Mouse (Mus musculus) heart, embryonic 16.5 days (tissue): ENCODE measurements around the gene Tnnt2. TPM values are rescaled to one million over a fixed set of nuclear protein-coding genes. Genes with fewer than 3 reads are reported as not detected.

Experiments used
- ATAC-seq: fragments of 200-750 bp; cut with Nextera tagmentation; replicated peaks from 2 replicates; pipeline ENCODE4 v1.8.0; 2017; ENCODE audit warnings: moderate number of reproducible peaks; ENCODE audit not compliant: insufficient read depth, low FRiP score; ENCODE audit errors: extremely low read depth
- H3K27ac ChIP-seq: fragments of 300-500 bp; sonication (generic); 2 replicates; pipeline ENCODE4 v1.5.1; 2014; ENCODE audit warnings: mild to moderate bottlenecking, low read length, control low read depth, moderate library complexity
- H3K27me3 ChIP-seq: fragments of 300-500 bp; sonication (generic); 2 replicates; pipeline ENCODE4 v1.6.1; 2014; ENCODE audit warnings: low read length, mixed read lengths; ENCODE audit not compliant: control insufficient read depth, insufficient read depth
- H3K36me3 ChIP-seq: fragments of 300-500 bp; sonication (generic); 2 replicates; pipeline ENCODE4 v1.6.1; 2014; ENCODE audit not compliant: control insufficient read depth, insufficient read depth
- H3K4me1 ChIP-seq: fragments of 300-500 bp; sonication (generic); 2 replicates; pipeline ENCODE4 v1.6.1; 2014; ENCODE audit warnings: low read length, mixed read lengths; ENCODE audit not compliant: control insufficient read depth, insufficient read depth
- H3K4me2 ChIP-seq: fragments of 300-500 bp; sonication (generic); 2 replicates; pipeline ENCODE4 v1.6.1; 2014; ENCODE audit warnings: low read depth, mild to moderate bottlenecking, control low read depth, low read length
- H3K4me3 ChIP-seq: fragments of 300-500 bp; sonication (generic); 2 replicates; pipeline ENCODE4 v1.5.1; 2014; ENCODE audit warnings: mild to moderate bottlenecking, control low read depth, low read length
- H3K9ac ChIP-seq: fragments of 300-500 bp; sonication (generic); 2 replicates; pipeline ENCODE4 v1.6.1; 2014; ENCODE audit warnings: low read length, control low read depth
- H3K9me3 ChIP-seq: fragments of 300-500 bp; sonication (generic); replicated peaks from 2 replicates; pipeline ENCODE4 v1.6.1; 2016; ENCODE audit warnings: low read length; ENCODE audit not compliant: control insufficient read depth
- WGBS: fragments of 180-500 bp; shearing (Covaris S2); extraction: QIAGEN DNeasy Blood & Tissue Kit; methylation state at CpG from one replicate; pipeline ENCODE4 v1.1.7; 2014; 5-methylcytosine and 5-hydroxymethylcytosine counted together
- polyA plus RNA-seq: library from polyadenylated mRNA; unstranded; fragments of >200 nt; fragmentation: Nextera tagmentation; extraction: Ambion mirVana; gene quantifications from 2 replicates; pipeline ENCODE4 v1.2.1, GENCODE M21; 2015

The Tnnt2 gene
- polyA plus RNA-seq, 1 experiment from 2014 or later: 10,628 TPM

GRCm38 (mm10) chr1:135872991-135873390, 36.8 kb downstream of the Tnnt2 start:
- no peak overlapping the region for H3K9ac ChIP-seq
- no peak for ATAC-seq
- H3K4me1 ChIP-seq: no peaks in the 10 kb centered on the region
- no peaks in the 10 kb centered on the region for H3K36me3 ChIP-seq
- no peak overlapping the region for H3K27ac ChIP-seq
- WGBS: 75% methylated on average over 4 of the region's 4 CpGs
- H3K4me3 ChIP-seq: no peak overlapping the region
- H3K9me3 ChIP-seq: no peaks in the 10 kb centered on the region
- no peak overlapping the region for H3K4me2 ChIP-seq
- H3K27me3 ChIP-seq: no peaks in the 10 kb centered on the region; the same call in 1 of the 2 replicates

- WGBS: 66% methylated on average over 2 of the region's 2 CpGs
- H3K27me3 ChIP-seq: peaks cover 3% of the 10 kb centered on the region
- no peaks in the 10 kb centered on the region for H3K4me1 ChIP-seq
- no peak for ATAC-seq
- H3K36me3 ChIP-seq: no peaks in the 10 kb centered on the region
- H3K27ac ChIP-seq: no peak overlapping the region
- H3K4me2 ChIP-seq: no peak overlapping the region
- no peak overlapping the region for H3K9ac ChIP-seq
- no peaks in the 10 kb centered on the region for H3K9me3 ChIP-seq
- no peak overlapping the region for H3K4me3 ChIP-seq
Observed at GRCm38 (mm10) chr1:135877248-135877647, 41.1 kb downstream of the Tnnt2 start.

- H3K27me3 ChIP-seq: peaks cover 3% of the 10 kb centered on the region
- WGBS: 64% methylated on average over 10 of the region's 10 CpGs
- H3K9me3 ChIP-seq: no peaks in the 10 kb centered on the region
- H3K9ac ChIP-seq: no peak overlapping the region
- H3K4me3 ChIP-seq: no peak overlapping the region
- H3K4me2 ChIP-seq: no peak overlapping the region
- H3K27ac ChIP-seq: no peak overlapping the region
- peak; percentile 41; the same call in 1 of the 2 replicates for ATAC-seq
- H3K36me3 ChIP-seq: no peaks in the 10 kb centered on the region
- no peaks in the 10 kb centered on the region for H3K4me1 ChIP-seq
Observed at GRCm38 (mm10) chr1:135882385-135883109, 46.4 kb downstream of the Tnnt2 start.

GRCm38 (mm10) chr1:135889461-135890185, 53.5 kb downstream of the Tnnt2 start:
- Histone ChIP-seq H3K27ac (no peak overlapping the region), H3K36me3 (no peaks in the 10 kb centered on the region), H3K4me2 (no peak overlapping the region), H3K9ac (no peak overlapping the region), H3K4me3 (no peak overlapping the region), H3K4me1 (no peaks in the 10 kb centered on the region), H3K27me3 (0 out of 2 replicates have a peak, but pooled peaks cover 6% of the 10 kb centered on the region), H3K9me3 (no peaks in the 10 kb centered on the region)
- 69% methylated on average over 20 of the region's 20 CpGs for WGBS
- no peak for ATAC-seq

GRCm38 (mm10) chr1:135891424-135892216, 55.5 kb downstream of the Tnnt2 start:
- no peak for ATAC-seq
- no peak overlapping the region for H3K4me2 ChIP-seq
- H3K4me3 ChIP-seq: no peak overlapping the region
- H3K36me3 ChIP-seq: no peaks in the 10 kb centered on the region
- H3K27me3 ChIP-seq: 0 out of 2 replicates have a peak, but pooled peaks cover 6% of the 10 kb centered on the region
- no peak overlapping the region for H3K9ac ChIP-seq
- no peaks in the 10 kb centered on the region for H3K9me3 ChIP-seq
- WGBS: 67% methylated on average over 11 of the region's 11 CpGs
- no peak overlapping the region for H3K27ac ChIP-seq
- H3K4me1 ChIP-seq: no peaks in the 10 kb centered on the region

- no peak overlapping the region for H3K27ac ChIP-seq
- no peak for ATAC-seq
- H3K4me3 ChIP-seq: no peak overlapping the region
- no peaks in the 10 kb centered on the region for H3K4me1 ChIP-seq
- H3K4me2 ChIP-seq: no peak overlapping the region
- no peaks in the 10 kb centered on the region for H3K36me3 ChIP-seq
- no peak overlapping the region for H3K9ac ChIP-seq
- H3K27me3 ChIP-seq: 0 out of 2 replicates have a peak, but pooled peaks cover 6% of the 10 kb centered on the region
- WGBS: 59% methylated on average over 6 of the region's 6 CpGs
- no peaks in the 10 kb centered on the region for H3K9me3 ChIP-seq
Observed at GRCm38 (mm10) chr1:135892233-135892632, 56.1 kb downstream of the Tnnt2 start.

GRCm38 (mm10) chr1:135892764-135893163, 56.6 kb downstream of the Tnnt2 start:
- 77% methylated on average over 6 of the region's 6 CpGs for WGBS
- Histone ChIP-seq H3K4me1 (no peaks in the 10 kb centered on the region), H3K9ac (no peak overlapping the region), H3K4me2 (no peak overlapping the region), H3K27ac (no peak overlapping the region), H3K4me3 (no peak overlapping the region), H3K27me3 (0 out of 2 replicates have a peak, but pooled peaks cover 7% of the 10 kb centered on the region), H3K36me3 (no peaks in the 10 kb centered on the region), H3K9me3 (no peaks in the 10 kb centered on the region)
- no peak for ATAC-seq

GRCm38 (mm10) chr1:135893377-135893776, 57.2 kb downstream of the Tnnt2 start:
- no peak for ATAC-seq
- Histone ChIP-seq H3K4me3 (no peak overlapping the region), H3K9ac (no peak overlapping the region), H3K4me2 (no peak overlapping the region), H3K36me3 (no peaks in the 10 kb centered on the region), H3K4me1 (no peaks in the 10 kb centered on the region), H3K9me3 (no peaks in the 10 kb centered on the region), H3K27me3 (0 out of 2 replicates have a peak, but pooled peaks cover 9% of the 10 kb centered on the region), H3K27ac (no peak overlapping the region)
- 68% methylated on average over 3 of the region's 3 CpGs for WGBS
